Mouse (Mus musculus) kidney, postnatal 0 days (tissue): ENCODE results near the gene Slc16a14. TPM values are rescaled to one million over a fixed set of nuclear protein-coding genes. Genes with fewer than 3 reads are reported as not detected.
A peak's percentile ranks its signal among the peaks of the same experiment; 100 is the strongest.

Source experiments
- ATAC-seq: fragments of 200-750 bp; cut with Nextera tagmentation; replicated peaks from 2 replicates; pipeline ENCODE4 v1.8.0; 2017; ENCODE audit warnings: low read depth, moderate number of reproducible peaks, moderate TSS enrichment, moderate library complexity; ENCODE audit not compliant: low FRiP score
- DNase-seq: peaks from one replicate; pipeline ENCODE4 v3.0.0-alpha.2; 2016; ENCODE audit warnings: low spot score
- H3K27ac ChIP-seq: fragments of 300-500 bp; sonication (generic); 2 replicates; pipeline ENCODE4 v1.5.1; 2014; ENCODE audit warnings: mild to moderate bottlenecking
- H3K27me3 ChIP-seq: fragments of 300-500 bp; sonication (generic); 2 replicates; pipeline ENCODE4 v1.6.1; 2014; ENCODE audit warnings: low read length, mixed read lengths; ENCODE audit not compliant: insufficient read depth
- H3K36me3 ChIP-seq: fragments of 300-500 bp; sonication (generic); 2 replicates; pipeline ENCODE4 v1.6.1; 2014; ENCODE audit warnings: low read length, mixed read lengths; ENCODE audit not compliant: insufficient read depth
- H3K4me1 ChIP-seq: fragments of 300-500 bp; sonication (generic); replicated peaks from 2 replicates; pipeline ENCODE4 v1.6.1; 2014; ENCODE audit warnings: antibody characterized with exemption, low read length, mixed read lengths; ENCODE audit not compliant: insufficient read depth
- H3K4me2 ChIP-seq: fragments of 300-500 bp; sonication (generic); 2 replicates; pipeline ENCODE4 v1.6.1; 2014; ENCODE audit warnings: mild to moderate bottlenecking, low read length, moderate library complexity, mixed read lengths
- H3K4me3 ChIP-seq: fragments of 300-500 bp; sonication (generic); replicated peaks from 2 replicates; pipeline ENCODE4 v1.5.1; 2014; ENCODE audit warnings: low read depth, low read length
- H3K9ac ChIP-seq: fragments of 300-500 bp; sonication (generic); 2 replicates; pipeline ENCODE4 v1.6.1; 2014; ENCODE audit warnings: low read depth, low read length
- H3K9me3 ChIP-seq: fragments of 300-500 bp; sonication (generic); replicated peaks from 2 replicates; pipeline ENCODE4 v1.6.1; 2016; ENCODE audit warnings: low read length, inconsistent platforms, mixed read lengths
- CTCF ChIP-seq: IDR thresholded peaks from 2 replicates; pipeline ENCODE4 v1.5.1; 2016; ENCODE audit warnings: antibody characterized with exemption, low read depth, mild to moderate bottlenecking, moderate library complexity
- WGBS: fragments of 180-500 bp; shearing (Covaris S2); extraction: QIAGEN DNeasy Blood & Tissue Kit; methylation state at CpG from one replicate; pipeline ENCODE4 v1.1.7; 2014; 5-methylcytosine and 5-hydroxymethylcytosine counted together
- polyA plus RNA-seq: library from polyadenylated mRNA; unstranded; fragments of >200 nt; fragmentation: Nextera tagmentation; extraction: Ambion mirVana; gene quantifications from 2 replicates; pipeline ENCODE4 v1.2.1, GENCODE M21; 2015

The Slc16a14 gene
- polyA plus RNA-seq, 1 experiment from 2014 or later, result 0.45 TPM

GRCm38 (mm10) chr1:84872105-84872504 is 62.8 kb downstream of the Slc16a14 start:
- no peak overlapping the region for H3K9ac ChIP-seq
- H3K4me1 ChIP-seq, result no peaks in the 10 kb centered on the region
- no peaks in the 10 kb centered on the region for H3K9me3 ChIP-seq
- DNase-seq (no peak), ATAC-seq (peak; percentile 79)
- TF ChIP-seq CTCF, result no peak
- no peaks in the 10 kb centered on the region for H3K36me3 ChIP-seq
- WGBS, result 22% methylated on average over 3 of the region's 3 CpGs
- no peak overlapping the region for H3K4me2 ChIP-seq
- no peaks in the 10 kb centered on the region for H3K27me3 ChIP-seq
- H3K27ac ChIP-seq, result peak overlapping the region; percentile 70
- H3K4me3 ChIP-seq, result no peak overlapping the region

GRCm38 (mm10) chr1:84871131-84871530 is 63.8 kb downstream of the Slc16a14 start:
- Histone ChIP-seq H3K4me2 (no peak overlapping the region), H3K9me3 (no peaks in the 10 kb centered on the region), H3K4me1 (no peaks in the 10 kb centered on the region), H3K9ac (no peak overlapping the region), H3K36me3 (no peaks in the 10 kb centered on the region), H3K27me3 (no peaks in the 10 kb centered on the region), H3K27ac (peak overlapping the region; percentile 70), H3K4me3 (no peak overlapping the region)
- DNase-seq (no peak), ATAC-seq (0 out of 2 replicates have a peak, but pooled peaks have one; percentile 15)
- TF ChIP-seq CTCF, result no peak
- WGBS, result 40% methylated on average over 6 of the region's 6 CpGs

DNA sequence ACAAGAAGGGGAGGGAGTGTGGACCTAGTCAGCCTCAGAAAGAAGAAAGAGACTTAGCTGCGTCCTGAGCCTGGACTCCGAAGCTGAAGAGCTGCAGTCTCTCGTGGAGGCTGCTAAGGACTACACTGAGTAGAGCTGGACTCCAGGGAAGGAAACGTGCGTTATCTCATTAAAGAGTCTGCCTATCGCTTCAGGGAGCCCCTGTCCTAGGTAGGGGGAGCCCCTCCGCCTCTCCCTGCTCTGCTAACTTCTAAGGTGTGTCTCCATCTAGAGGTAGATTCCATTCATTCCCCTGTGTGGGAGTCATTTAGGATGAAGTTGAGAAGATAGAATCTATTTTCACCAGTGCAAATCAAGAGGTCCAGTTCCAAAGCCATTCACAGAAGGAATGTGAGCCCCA is 65.4 kb downstream of the Slc16a14 start:
- 44% methylated on average over 7 of the region's 7 CpGs for WGBS
- no peaks in the 10 kb centered on the region for H3K9me3 ChIP-seq
- peak overlapping the region; percentile 21; the same call in 1 of the 2 replicates for H3K4me2 ChIP-seq
- H3K27ac ChIP-seq, result peak overlapping the region; percentile 51
- H3K9ac ChIP-seq, result no peak overlapping the region
- H3K4me1 ChIP-seq, result no peaks in the 10 kb centered on the region
- no peaks in the 10 kb centered on the region for H3K27me3 ChIP-seq
- TF ChIP-seq CTCF, result peak; percentile 49; the same call in 1 of the 2 replicates
- DNase-seq, result no peak
- H3K36me3 ChIP-seq, result no peaks in the 10 kb centered on the region
- ATAC-seq, result peak; percentile 74; the same call in 1 of the 2 replicates
- no peak overlapping the region for H3K4me3 ChIP-seq

DNA sequence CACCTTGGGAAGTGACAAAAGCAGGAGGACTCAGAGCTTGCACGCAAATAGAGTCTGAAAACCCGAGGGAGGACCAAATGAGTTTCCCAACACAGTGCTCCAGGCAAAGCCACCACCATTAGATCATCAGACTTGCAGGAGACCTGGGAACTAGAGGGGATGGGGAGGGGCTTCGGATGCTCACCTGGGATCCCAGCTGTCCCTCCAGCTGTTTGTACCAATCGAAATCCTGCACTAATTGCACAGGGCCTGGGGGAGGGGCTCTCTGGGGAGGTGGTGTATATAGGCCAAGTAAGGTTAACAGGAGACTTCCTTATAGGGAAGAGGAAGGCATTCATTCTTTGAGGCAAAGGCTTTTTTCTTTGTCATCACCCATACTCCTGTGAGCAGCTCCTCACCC is 66.1 kb downstream of the Slc16a14 start:
- no peak for ATAC-seq
- Histone ChIP-seq H3K9me3 (no peaks in the 10 kb centered on the region), H3K4me2 (0 out of 2 replicates have a peak overlapping the region, but pooled peaks have one; percentile 21), H3K9ac (no peak overlapping the region), H3K4me3 (no peak overlapping the region), H3K27me3 (no peaks in the 10 kb centered on the region), H3K4me1 (no peaks in the 10 kb centered on the region), H3K36me3 (no peaks in the 10 kb centered on the region), H3K27ac (peak overlapping the region; percentile 51)
- DNase-seq, result no peak
- 64% methylated on average over 4 of the region's 4 CpGs for WGBS
- TF ChIP-seq CTCF, result no peak

GRCm38 (mm10) chr1:84868311-84868710 is 66.6 kb downstream of the Slc16a14 start:
- no peak for TF ChIP-seq CTCF
- ATAC-seq, result no peak
- H3K4me2 ChIP-seq, result no peak overlapping the region

GRCm38 (mm10) chr1:84866706-84867230 is 68.2 kb downstream of the Slc16a14 start:
- Histone ChIP-seq H3K4me1 (no peaks in the 10 kb centered on the region), H3K36me3 (no peaks in the 10 kb centered on the region), H3K9me3 (no peaks in the 10 kb centered on the region), H3K4me2 (no peak overlapping the region), H3K9ac (no peak overlapping the region), H3K4me3 (no peak overlapping the region), H3K27me3 (no peaks in the 10 kb centered on the region), H3K27ac (no peak overlapping the region)
- ATAC-seq (no peak), DNase-seq (no peak)
- WGBS, result 92% methylated on average over 3 of the region's 3 CpGs
- TF ChIP-seq CTCF, result no peak

More at GRCm38 (mm10) chr1:84868311-84868710, 66.6 kb downstream of the Slc16a14 start:
- Histone ChIP-seq H3K36me3 (no peaks in the 10 kb centered on the region), H3K27me3 (no peaks in the 10 kb centered on the region), H3K9me3 (no peaks in the 10 kb centered on the region), H3K9ac (no peak overlapping the region), H3K4me3 (no peak overlapping the region), H3K27ac (no peak overlapping the region), H3K4me1 (no peaks in the 10 kb centered on the region)
- no peak for DNase-seq

DNA sequence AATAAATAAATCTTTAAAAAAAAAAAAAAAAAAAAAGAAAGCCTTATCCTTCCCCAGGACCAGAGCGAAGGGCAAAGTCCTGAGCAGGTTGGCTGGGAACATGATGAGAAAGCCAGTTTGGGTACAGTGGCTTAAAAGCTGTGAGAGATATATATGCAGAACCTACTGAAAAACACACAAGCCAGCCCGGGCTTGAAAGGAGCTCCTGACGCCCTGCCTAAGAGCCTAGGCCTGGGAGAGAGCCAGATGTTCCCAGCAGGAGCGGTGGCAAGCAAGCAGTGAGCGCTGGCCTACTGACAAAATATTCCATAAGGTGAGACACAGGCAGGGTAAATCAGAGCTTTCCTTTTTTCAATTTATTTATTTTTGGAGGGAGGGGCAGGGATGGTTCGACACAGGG is 68.7 kb downstream of the Slc16a14 start:
- no peak for TF ChIP-seq CTCF
- no peak for DNase-seq
- no peak overlapping the region for H3K4me3 ChIP-seq
- no peak overlapping the region for H3K9ac ChIP-seq
- H3K27me3 ChIP-seq, result no peaks in the 10 kb centered on the region
- H3K4me2 ChIP-seq, result no peak overlapping the region
- WGBS, result 89% methylated on average over 6 of the region's 6 CpGs
- ATAC-seq, result no peak
- H3K36me3 ChIP-seq, result no peaks in the 10 kb centered on the region
- H3K4me1 ChIP-seq, result no peaks in the 10 kb centered on the region
- no peak overlapping the region for H3K27ac ChIP-seq
- H3K9me3 ChIP-seq, result no peaks in the 10 kb centered on the region
